Mouse (Mus musculus) liver, embryonic 14.5 days (tissue): ENCODE data around the gene Atxn2l.
A peak's percentile ranks its signal among the peaks of the same experiment; 100 is the strongest.

Experiments
- CTCF ChIP-seq: IDR thresholded peaks from 2 replicates; pipeline ENCODE4 v1.5.1; 2016; ENCODE audit warnings: antibody characterized with exemption, low read depth, control low read depth
- EP300 ChIP-seq: IDR thresholded peaks from 2 replicates; pipeline ENCODE4 v1.6.1; 2016; ENCODE audit warnings: antibody characterized with exemption, low read depth

- TF ChIP-seq CTCF: peak; percentile 21; the same call in 1 of the 2 replicates
- TF ChIP-seq EP300: no peak
Observed at GRCm38 (mm10) chr7:126501684-126502022, 1.6 kb downstream of the Atxn2l start.
